ENCODE assay signal across 9 mouse cellular contexts in genomic region chr1:179582021-179582433, GRCm38 (mm10). TPM values are rescaled to one million over a fixed set of nuclear protein-coding genes. Genes with fewer than 3 reads are reported as not detected.
A peak's percentile ranks its signal among the peaks of the same experiment; 100 is the strongest.
DNase-seq lines count a peak whose midpoint lies in the region; ATAC-seq lines count a peak whose summit lies in the region.
"Had no signal": no experiment of that assay in that cellular context is flagged by ENCODE, and none has a peak within 500 bp of the region (broad histone marks: within the 10 kb centered on the region; RNA-seq: fewer than 3 reads in every experiment).

No protein-coding gene starts in this region.

- no peaks in the 10 kb centered on the region for H3K27me3 ChIP-seq in heart, embryonic 15.5 days

- peak overlapping the region; percentile 13; the same call in 1 of the 2 replicates for H3K27ac ChIP-seq in heart, embryonic 15.5 days

- no peak overlapping the region for H3K4me3 ChIP-seq in heart, embryonic 15.5 days

- WGBS in heart, embryonic 15.5 days: 33% methylated on average over 6 of the region's 6 CpGs

- H3K36me3 ChIP-seq in heart, embryonic 15.5 days: no peaks in the 10 kb centered on the region; the same call in 1 of the 2 replicates

- DNase-seq in A20 (ENCODE audit: low read depth, low spot score): peak; percentile 77
- DNase-seq in T-cell, adult 2 months (ENCODE audit: low spot score): peak; percentile 20
- peak; percentile 17 to 45 for DNase-seq in kidney, postnatal 25 days
- DNase-seq in ovary, postnatal 14 days (ENCODE audit: low spot score): no peak
- DNase-seq in layer of hippocampus, adult 11-12 months (ENCODE audit: low spot score): no peak
- no peak for DNase-seq in Muller cell, postnatal 12 days (ENCODE audit: inconsistent ontology term)
- DNase-seq in frontal cortex, postnatal 36 days (ENCODE audit: low spot score in 2 of 2): no peak
- DNase-seq: cerebellum, postnatal 14 days had no signal

- H3K9me3 ChIP-seq in heart, embryonic 15.5 days (replicated peaks): no peaks in the 10 kb centered on the region

- H3K4me2 ChIP-seq in heart, embryonic 15.5 days: peak overlapping the region; percentile 17

- no peak for ATAC-seq in heart, embryonic 15.5 days (replicated peaks; ENCODE audit: insufficient number of reproducible peaks, insufficient read depth, low FRiP score, low read depth)

- no peak overlapping the region for H3K9ac ChIP-seq in heart, embryonic 15.5 days

- peaks cover 43% of the 10 kb centered on the region for H3K4me1 ChIP-seq in heart, embryonic 15.5 days (replicated peaks)

RNA-seq across cellular contexts. Expression of gene Cnst, which starts 35.9 kb away (rescaled TPM):
- polyA plus RNA-seq in heart, embryonic 15.5 days (2015; fragmentation: Nextera tagmentation; extraction: Ambion mirVana): 16.6 and 18.3 TPM in 2 replicates

RNA-seq across cellular contexts. Expression of gene Tfb2m, which starts 36.0 kb away (rescaled TPM):
- 19.8 and 27.9 TPM in 2 replicates for polyA plus RNA-seq in heart, embryonic 15.5 days (2015; fragmentation: Nextera tagmentation; extraction: Ambion mirVana)

Comparison
In these comparisons a context has a peak if more than half of its experiments do, and no peak if none do; other contexts are left out.
1. DNase-seq: peak in A20 (single experiment), T-cell, adult 2 months (single experiment) and kidney, postnatal 25 days (2 of 2); none in ovary, postnatal 14 days (single experiment), layer of hippocampus, adult 11-12 months (single experiment), Muller cell, postnatal 12 days (single experiment) and frontal cortex, postnatal 36 days (0 of 2).